Mouse (Mus musculus) lung, adult 10 weeks (tissue): Measurements from ENCODE around the gene Atoh8. TPM values are rescaled to one million over a fixed set of nuclear protein-coding genes. Genes with fewer than 3 reads are reported as not detected.

Source experiments
- polyA plus RNA-seq: library from polyadenylated mRNA; stranded (reverse); fragments of 350-450 nt; fragmentation: Illumina TruSeq; extraction: RNeasy Lipid Tissue Mini Kit (QIAGEN cat#74804); gene quantifications from one replicate; pipeline ENCODE4 v1.2.3, GENCODE M21; 2014; ENCODE audit warnings: low read depth, low replicate concordance; ENCODE audit not compliant: insufficient read depth

The Atoh8 gene
- 13.7 TPM for polyA plus RNA-seq

DNA sequence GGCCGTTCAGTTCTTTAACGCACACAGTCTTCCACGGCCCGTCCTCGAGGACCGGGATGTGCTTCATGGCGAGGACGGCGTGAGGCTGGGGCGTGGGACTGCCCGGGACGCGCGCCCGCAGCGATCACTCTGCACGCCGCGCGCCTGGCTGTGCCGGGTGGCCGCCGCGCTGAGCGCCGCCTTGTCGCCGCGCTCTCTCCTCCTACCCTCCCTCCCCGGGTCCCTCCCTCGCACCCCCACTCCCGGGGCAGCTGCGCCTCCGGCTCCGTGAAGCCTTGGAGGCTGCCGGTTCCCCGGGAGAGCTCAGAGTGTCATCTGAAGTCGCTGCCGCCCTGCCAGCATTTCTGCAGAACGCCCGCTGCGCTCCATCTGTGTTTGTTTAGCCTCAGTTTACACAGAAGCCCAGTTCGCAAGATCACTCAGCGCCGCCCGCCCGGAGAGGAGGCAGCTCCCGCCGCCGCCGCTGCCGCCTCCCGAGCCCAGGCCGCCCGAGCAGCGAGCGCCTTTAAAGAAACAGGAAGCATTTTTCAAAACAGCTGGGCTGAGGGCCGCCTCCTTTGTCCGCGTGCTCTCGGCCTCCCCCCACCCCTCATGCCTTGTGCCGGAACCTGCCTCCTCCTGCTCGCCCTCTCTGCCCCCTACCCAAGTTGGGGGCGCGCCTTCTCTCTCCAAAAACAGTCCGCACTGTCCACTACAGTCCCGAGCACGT is at the start of gene Atoh8:
Atoh8 (minus strand) TSS at position 480 of the 709 bp plus-strand sequence.

Other genes with a start within 250 kb of the Atoh8 start
- gene St3gal5, start 138.0 kb downstream of the Atoh8 start, polyA plus RNA-seq, result 18.7 TPM
- gene Sftpb, start 69.0 kb upstream of the Atoh8 start, polyA plus RNA-seq, result 2,676 TPM
- 23.9 TPM for gene Usp39, start 109.6 kb upstream of the Atoh8 start, polyA plus RNA-seq
- gene 0610030E20Rik, start 111.7 kb upstream of the Atoh8 start, polyA plus RNA-seq, result 8.5 TPM
- gene Tmem150a, start 119.9 kb upstream of the Atoh8 start, polyA plus RNA-seq, result 17.6 TPM
- gene Rnf181, start 131.4 kb upstream of the Atoh8 start, polyA plus RNA-seq, result 160 TPM
- gene Vamp5, start 144.9 kb upstream of the Atoh8 start, polyA plus RNA-seq, result 132 TPM
- gene Vamp8, start 155.1 kb upstream of the Atoh8 start, polyA plus RNA-seq, result 819 TPM
- 16.4 TPM for gene Ggcx, start 178.7 kb upstream of the Atoh8 start, polyA plus RNA-seq
- 145 TPM for gene Mat2a, start 204.0 kb upstream of the Atoh8 start, polyA plus RNA-seq